Mouse (Mus musculus) kidney, adult 2 months (tissue): ENCODE data around the gene Tff2. TPM values are rescaled to one million over a fixed set of nuclear protein-coding genes. Genes with fewer than 3 reads are reported as not detected.

Experiments
- DNase-seq: peaks from one replicate; pipeline ENCODE4 v3.0.0; 2021
- H3K27ac ChIP-seq: fragments of 200-500 bp; 2 replicates; pipeline ENCODE4 v1.5.1; 2012; ENCODE audit warnings: low read depth, low read length, control low read depth, inconsistent platforms; ENCODE audit not compliant: insufficient read depth
- H3K27me3 ChIP-seq: fragments of 200-500 bp; replicated peaks from 2 replicates; pipeline ENCODE4 v1.6.1; 2012; ENCODE audit warnings: mild to moderate bottlenecking, moderate library complexity, low read length, inconsistent platforms; ENCODE audit not compliant: control insufficient read depth, insufficient read depth
- H3K36me3 ChIP-seq: fragments of 200-500 bp; 2 replicates; pipeline ENCODE4 v1.6.1; 2012; ENCODE audit warnings: mild to moderate bottlenecking, moderate library complexity, low read length, inconsistent platforms; ENCODE audit not compliant: control insufficient read depth, insufficient read depth
- H3K4me1 ChIP-seq: fragments of 200-500 bp; 2 replicates; pipeline ENCODE4 v1.6.1; 2011; ENCODE audit warnings: low read length; ENCODE audit not compliant: control insufficient read depth, insufficient read depth
- H3K4me3 ChIP-seq: fragments of 200-500 bp; 2 replicates; pipeline ENCODE4 v1.5.1; 2011; ENCODE audit warnings: mild to moderate bottlenecking, low read depth, low read length, control low read depth; ENCODE audit not compliant: insufficient read depth
- CTCF ChIP-seq: fragments of 200-500 bp; conservative IDR thresholded peaks from 2 replicates; pipeline ENCODE4 v1.5.1; 2011; ENCODE audit warnings: low read depth, mild to moderate bottlenecking, control low read depth, low read length, moderate library complexity, mixed read lengths; ENCODE audit not compliant: insufficient read depth, insufficient read length
- POLR2A ChIP-seq: fragments of 200-500 bp; IDR thresholded peaks from one replicate; pipeline ENCODE4 v1.6.1; 2011; ENCODE audit warnings: low read depth, low read length, control low read depth
- WGBS: fragments of 180-500 bp; shearing (Covaris S2); methylation state at CpG from one replicate; pipeline ENCODE4 v1.1.7; 2018; 5-methylcytosine and 5-hydroxymethylcytosine counted together
- polyA plus RNA-seq: library from polyadenylated mRNA; depleted of rRNA; stranded (reverse); fragments of >200 nt; gene quantifications from 2 replicates; pipeline ENCODE4 v1.2.3, GENCODE M21; 2012

Gene Tff2
- polyA plus RNA-seq, 1 experiment: 0.20 TPM

DNA sequence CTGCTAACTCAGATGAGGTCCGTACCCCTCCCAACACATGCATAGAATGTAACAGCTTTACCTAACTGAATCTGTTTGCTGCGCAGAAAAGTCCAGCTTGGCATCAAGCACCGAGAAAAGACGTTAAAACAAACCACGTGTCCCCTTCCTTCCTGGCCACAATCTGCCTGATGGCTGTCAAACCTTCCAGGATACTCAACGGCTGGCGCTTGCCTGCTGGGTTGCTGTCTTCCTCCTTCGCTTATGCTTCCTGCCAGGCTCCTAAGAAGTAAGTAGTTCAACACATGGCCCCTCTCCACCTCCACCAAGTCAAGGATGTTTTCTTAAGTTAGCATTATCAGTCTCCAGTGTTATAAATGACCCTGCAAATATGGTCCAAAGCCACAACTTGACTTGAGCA, 9.7 kb upstream of the Tff2 start:
- DNase-seq: no peak

DNA sequence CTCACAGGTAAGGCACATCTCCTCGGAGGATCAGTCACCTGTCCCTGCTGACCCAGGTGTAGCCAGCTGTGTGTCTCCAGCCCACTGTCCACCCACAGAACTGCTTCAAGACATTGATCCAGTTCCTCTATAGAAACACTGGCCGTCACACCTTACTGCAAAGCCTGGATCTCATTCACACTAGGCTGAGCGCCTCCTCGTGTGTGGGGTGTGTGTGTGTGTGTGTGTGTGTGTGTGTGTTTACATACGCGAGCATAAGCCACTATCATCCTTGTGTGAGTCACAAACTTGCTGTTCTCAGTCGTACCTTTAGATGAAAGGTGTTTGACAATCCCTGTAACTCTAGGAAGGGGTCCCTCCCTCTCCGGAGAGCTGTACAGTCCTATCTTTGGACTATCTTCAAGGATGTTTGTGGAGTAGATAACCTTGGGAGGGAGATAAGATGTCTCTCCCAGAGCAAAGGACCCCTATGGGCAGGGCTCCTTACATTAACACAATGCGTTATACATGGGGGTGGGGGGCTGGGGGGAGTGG, 9.0 kb upstream of the Tff2 start:
- H3K27ac ChIP-seq: peak overlapping the region; percentile 92
- DNase-seq: no peak
- H3K4me3 ChIP-seq: peak overlapping the region; percentile 72

More for the DNA sequence above, 9.7 kb upstream of the Tff2 start:
- Histone ChIP-seq H3K27me3 (no peaks in the 10 kb centered on the region), H3K4me3 (peak overlapping the region; percentile 72; the same call in 1 of the 2 replicates), H3K4me1 (peaks cover 10% of the 10 kb centered on the region), H3K27ac (no peak overlapping the region; the same call in 1 of the 2 replicates), H3K36me3 (no peaks in the 10 kb centered on the region; the same call in 1 of the 2 replicates)
- no peak for TF ChIP-seq POLR2A
- no peak for TF ChIP-seq CTCF
- 38% methylated on average over 8 of the region's 8 CpGs for WGBS

DNA sequence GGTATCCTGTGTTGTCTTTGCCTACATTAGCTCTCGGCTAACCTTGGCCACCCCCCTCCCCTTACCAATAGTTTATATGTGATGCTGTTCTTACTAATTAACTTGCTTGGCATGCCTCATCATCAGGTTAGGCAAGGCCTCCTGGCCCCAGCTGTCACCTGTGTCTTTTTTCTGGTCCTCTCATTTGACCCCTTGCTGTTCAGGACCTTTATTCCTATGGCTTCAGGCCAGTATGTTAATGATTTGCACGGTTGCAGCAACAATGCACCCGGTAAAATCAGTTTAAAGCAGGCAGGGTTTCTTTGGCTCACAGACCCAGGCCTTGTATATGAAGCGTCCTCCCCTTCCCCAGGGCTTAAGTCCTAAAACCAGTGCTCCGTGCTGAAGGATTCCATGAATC, 8.4 kb upstream of the Tff2 start:
- no peak for TF ChIP-seq POLR2A
- no peak for TF ChIP-seq CTCF
- DNase-seq: peak; percentile 93
- 34% methylated on average over 5 of the region's 5 CpGs for whole genome bisulfite sequencing

More for the DNA sequence above, 9.0 kb upstream of the Tff2 start:
- WGBS: 54% methylated on average over 9 of the region's 9 CpGs
- Histone ChIP-seq H3K4me1 (peaks cover 10% of the 10 kb centered on the region), H3K27me3 (no peaks in the 10 kb centered on the region), H3K36me3 (no peaks in the 10 kb centered on the region; the same call in 1 of the 2 replicates)
- TF ChIP-seq POLR2A: no peak
- TF ChIP-seq CTCF: no peak

DNA sequence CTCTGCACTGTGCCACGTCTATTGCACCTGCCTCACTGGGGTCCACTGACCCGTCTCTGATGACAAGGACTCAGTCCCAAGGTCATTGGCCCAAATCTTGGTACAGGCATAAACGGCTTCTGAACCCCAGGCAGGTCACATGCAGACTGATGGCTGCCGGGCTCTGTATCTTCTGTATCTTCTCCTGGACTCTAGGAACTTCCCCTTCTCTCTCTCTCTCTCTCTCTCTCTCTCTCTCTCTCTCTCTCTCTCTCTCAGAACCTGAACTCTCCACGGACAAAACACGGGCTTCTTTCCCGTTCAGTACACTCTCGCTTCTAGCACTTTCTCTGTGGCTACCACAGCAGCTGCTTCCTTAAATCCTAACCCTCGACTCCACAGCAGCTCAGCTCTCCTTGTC, 1.9 kb upstream of the Tff2 start:
- H3K27me3 ChIP-seq: no peaks in the 10 kb centered on the region
- DNase-seq: no peak
- 68% methylated on average over 9 of the region's 9 CpGs for WGBS
- no peak overlapping the region for H3K27ac ChIP-seq
- TF ChIP-seq POLR2A (no peak), CTCF (no peak)
- H3K4me1 ChIP-seq: no peaks in the 10 kb centered on the region
- no peak overlapping the region for H3K4me3 ChIP-seq
- no peaks in the 10 kb centered on the region for H3K36me3 ChIP-seq

More for the DNA sequence above, 8.4 kb upstream of the Tff2 start:
- Histone ChIP-seq H3K4me1 (peaks cover 10% of the 10 kb centered on the region), H3K27ac (peak overlapping the region; percentile 92), H3K36me3 (no peaks in the 10 kb centered on the region; the same call in 1 of the 2 replicates), H3K4me3 (peak overlapping the region; percentile 72), H3K27me3 (no peaks in the 10 kb centered on the region)

DNA sequence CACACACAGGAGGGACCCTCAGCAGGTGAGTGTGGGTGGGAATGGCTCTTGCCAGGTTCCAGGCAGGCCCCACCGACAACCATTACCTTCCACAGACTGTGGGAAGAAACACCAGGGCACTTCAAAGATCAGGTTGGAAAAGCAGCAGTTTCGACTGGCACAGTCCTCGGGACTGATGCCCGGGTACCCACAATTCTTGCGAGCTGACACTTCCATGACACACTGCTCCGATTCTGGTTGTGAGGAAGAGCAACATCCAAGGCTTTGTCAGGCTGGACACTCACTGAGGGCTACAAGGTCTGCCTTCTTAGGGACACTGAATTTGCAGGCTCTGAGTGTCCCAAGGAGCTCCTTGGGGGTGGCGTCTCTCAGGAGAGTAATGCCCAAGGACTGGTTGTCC, 2.0 kb downstream of the Tff2 start:
- WGBS: 94% methylated on average over 7 of the region's 7 CpGs
- H3K4me1 ChIP-seq: no peaks in the 10 kb centered on the region
- no peak overlapping the region for H3K4me3 ChIP-seq
- H3K27ac ChIP-seq: no peak overlapping the region
- no peaks in the 10 kb centered on the region for H3K36me3 ChIP-seq
- no peaks in the 10 kb centered on the region for H3K27me3 ChIP-seq
- TF ChIP-seq POLR2A (no peak), CTCF (no peak)
- DNase-seq: no peak

DNA sequence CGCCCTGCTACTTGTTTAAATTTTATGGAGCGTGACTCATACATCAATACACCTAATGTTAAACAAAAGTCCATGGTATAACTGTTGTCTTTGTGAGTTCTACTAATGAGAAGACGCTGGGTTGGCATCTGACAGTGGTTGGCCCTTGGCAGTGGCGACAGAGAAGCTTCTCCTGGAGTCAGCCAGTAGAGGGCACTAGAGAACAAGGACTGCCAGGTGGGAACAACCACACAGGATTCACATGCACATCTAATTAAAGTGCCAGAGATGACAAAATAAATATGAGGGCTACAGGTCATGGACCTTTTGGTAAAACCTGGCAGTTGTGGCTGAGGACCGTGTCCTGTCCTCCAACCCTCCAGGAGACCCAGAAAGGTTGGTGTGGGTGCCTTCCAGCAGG, 5.7 kb downstream of the Tff2 start:
- Histone ChIP-seq H3K27ac (no peak overlapping the region), H3K36me3 (no peaks in the 10 kb centered on the region), H3K4me1 (no peaks in the 10 kb centered on the region), H3K4me3 (no peak overlapping the region), H3K27me3 (no peaks in the 10 kb centered on the region)
- 11% methylated on average over 5 of the region's 5 CpGs for WGBS
- peak; percentile 75 for DNase-seq
- TF ChIP-seq POLR2A: no peak
- peak; percentile 89 for TF ChIP-seq CTCF

DNA sequence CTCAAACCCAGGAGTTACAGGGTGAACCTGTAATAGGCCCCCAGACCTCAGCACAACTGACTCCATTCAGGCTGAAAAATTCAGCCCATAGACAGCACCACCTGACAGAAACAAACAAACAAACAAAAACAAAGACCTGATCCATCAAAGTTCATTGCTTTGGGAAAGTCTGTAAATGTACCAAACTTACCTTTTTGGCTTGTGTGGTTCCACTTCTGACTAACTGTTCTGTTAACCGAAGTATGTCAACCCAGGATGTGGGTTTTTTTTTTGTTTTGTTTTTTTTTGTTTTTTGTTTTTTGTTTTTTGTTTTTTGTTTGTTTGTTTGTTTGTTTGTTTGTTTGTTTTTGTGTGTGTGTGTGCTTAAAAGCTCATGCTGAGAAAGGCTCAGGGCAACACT, 7.3 kb downstream of the Tff2 start:
- Histone ChIP-seq H3K27ac (no peak overlapping the region), H3K4me1 (no peaks in the 10 kb centered on the region), H3K27me3 (no peaks in the 10 kb centered on the region), H3K4me3 (no peak overlapping the region), H3K36me3 (no peaks in the 10 kb centered on the region)
- 86% methylated on average over 1 of the region's 1 CpGs for WGBS
- TF ChIP-seq POLR2A: no peak
- no peak for TF ChIP-seq CTCF
- DNase-seq: no peak
